Mouse (Mus musculus) testis, adult 2 months (tissue): ENCODE measurements at regions not wholly inside any gene's neighbourhood (a gene's known extent, or its start where the extent isn't known, plus 50 kb on each side); places are given as distances from the start of the nearest gene placed in this dataset.

Experiments
- CTCF ChIP-seq: fragments of 200-500 bp; IDR thresholded peaks from 2 replicates; pipeline ENCODE4 v1.5.1; 2012; ENCODE audit warnings: low read depth, mild to moderate bottlenecking, inconsistent platforms, low read length, moderate library complexity; ENCODE audit not compliant: control insufficient read depth, insufficient read depth, insufficient replicate concordance
- POLR2A ChIP-seq: fragments of 200-500 bp; IDR thresholded peaks from 2 replicates; pipeline ENCODE4 v1.6.1; 2012; ENCODE audit warnings: low read depth, mild to moderate bottlenecking, inconsistent platforms, low read length, moderate library complexity; ENCODE audit not compliant: control insufficient read depth

- TF ChIP-seq POLR2A (no peak), CTCF (no peak)
These were observed 74.6 kb upstream of the Sertad2 start for GRCm38 (mm10) chr11:20468319-20469018.
